Mouse (Mus musculus) hindbrain, embryonic 12.5 days (tissue): ENCODE measurements around the gene Krt42. TPM values are rescaled to one million over a fixed set of nuclear protein-coding genes. Genes with fewer than 3 reads are reported as not detected.
"Not testable (repeated sequence)": the region's sequence is repeated elsewhere in the genome, so short reads cannot be mapped to it uniquely, and the experiment has no call there.

ENCODE experiments used
- ATAC-seq: fragments of 200-750 bp; cut with Nextera tagmentation; 2 replicates; pipeline ENCODE4 v1.8.0; 2017; ENCODE audit warnings: moderate TSS enrichment; ENCODE audit not compliant: low FRiP score
- H3K27ac ChIP-seq: fragments of 300-500 bp; sonication (generic); 2 replicates; pipeline ENCODE4 v1.5.1; 2016; ENCODE audit warnings: mild to moderate bottlenecking
- H3K27me3 ChIP-seq: fragments of 300-500 bp; sonication (generic); 2 replicates; pipeline ENCODE4 v1.6.1; 2016; ENCODE audit warnings: mild to moderate bottlenecking
- H3K36me3 ChIP-seq: fragments of 300-500 bp; sonication (generic); 2 replicates; pipeline ENCODE4 v1.6.1; 2016; ENCODE audit warnings: mild to moderate bottlenecking
- H3K4me1 ChIP-seq: fragments of 300-500 bp; sonication (generic); 2 replicates; pipeline ENCODE4 v1.6.1; 2016
- H3K4me2 ChIP-seq: fragments of 300-500 bp; sonication (generic); replicated peaks from 2 replicates; pipeline ENCODE4 v1.6.1; 2016; ENCODE audit warnings: mild to moderate bottlenecking
- H3K4me3 ChIP-seq: fragments of 300-500 bp; sonication (generic); 2 replicates; pipeline ENCODE4 v1.5.1; 2016; ENCODE audit warnings: mild to moderate bottlenecking
- H3K9ac ChIP-seq: fragments of 300-500 bp; sonication (generic); 2 replicates; pipeline ENCODE4 v1.6.1; 2016; ENCODE audit warnings: mild to moderate bottlenecking, moderate library complexity
- H3K9me3 ChIP-seq: fragments of 300-500 bp; sonication (generic); replicated peaks from 2 replicates; pipeline ENCODE4 v1.6.1; 2016; ENCODE audit warnings: mild to moderate bottlenecking
- WGBS: fragments of 180-500 bp; shearing (Covaris S2); methylation state at CpG from one replicate; pipeline ENCODE4 v1.1.7; 2016; 5-methylcytosine and 5-hydroxymethylcytosine counted together
- polyA plus RNA-seq: library from polyadenylated mRNA; unstranded; fragments of >200 nt; fragmentation: Nextera tagmentation; extraction: Ambion mirVana; gene quantifications from 2 replicates; pipeline ENCODE4 v1.2.1, GENCODE M21; 2016

The Krt42 gene
- polyA plus RNA-seq, 1 experiment from 2014 or later, result not detected

GRCm38 (mm10) chr11:100248852-100249465 is 20.7 kb downstream of the Krt42 start, which contains the start of gene Krt16:
Gene Krt16, minus strand, starts transcription at chr11:100248902.
- no peaks in the 10 kb centered on the region; the same call in 1 of the 2 replicates for H3K9me3 ChIP-seq
- WGBS, result 84% methylated on average over 7 of the region's 7 CpGs
- H3K27ac ChIP-seq, result no peak within 1 kb of the TSS
- ATAC-seq, result no peak
- H3K36me3 ChIP-seq, result no peaks in the 10 kb centered on the region
- no peak within 1 kb of the TSS for H3K9ac ChIP-seq
- no peak within 1 kb of the TSS for H3K4me3 ChIP-seq
- H3K27me3 ChIP-seq, result no peaks in the 10 kb centered on the region
- no peaks in the 10 kb centered on the region for H3K4me1 ChIP-seq
- H3K4me2 ChIP-seq, result no peak within 1 kb of the TSS

- not testable (repeated sequence) for H3K4me2 ChIP-seq, ATAC-seq, H3K4me3 ChIP-seq, H3K27ac ChIP-seq, H3K36me3 ChIP-seq, H3K4me1 ChIP-seq, H3K9me3 ChIP-seq, H3K9ac ChIP-seq, H3K27me3 ChIP-seq
- WGBS, result 75% methylated on average over 7 of the region's 7 CpGs
Observed at GRCm38 (mm10) chr11:100246471-100246870, 23.2 kb downstream of the Krt42 start.

GRCm38 (mm10) chr11:100240272-100240671 is 29.4 kb downstream of the Krt42 start:
- H3K36me3 ChIP-seq, H3K9ac ChIP-seq, ATAC-seq, H3K4me3 ChIP-seq, H3K27me3 ChIP-seq, H3K4me2 ChIP-seq, H3K9me3 ChIP-seq, H3K4me1 ChIP-seq, H3K27ac ChIP-seq: not testable (repeated sequence)
- 88% methylated on average over 4 of the region's 4 CpGs for WGBS

- H3K4me3 ChIP-seq, result no peak overlapping the region
- no peak for ATAC-seq
Observed at GRCm38 (mm10) chr11:100221741-100222140, 47.9 kb downstream of the Krt42 start.

GRCm38 (mm10) chr11:100219304-100219703 is 50.4 kb downstream of the Krt42 start:
- Histone ChIP-seq H3K27me3 (no peaks in the 10 kb centered on the region), H3K9ac (no peak overlapping the region), H3K27ac (no peak overlapping the region), H3K4me2 (no peak overlapping the region), H3K9me3 (0 out of 2 replicates have a peak, but pooled peaks cover 3% of the 10 kb centered on the region), H3K4me1 (no peaks in the 10 kb centered on the region), H3K4me3 (no peak overlapping the region), H3K36me3 (no peaks in the 10 kb centered on the region)
- 88% methylated on average over 4 of the region's 4 CpGs for WGBS
- no peak for ATAC-seq

More at GRCm38 (mm10) chr11:100221741-100222140, 47.9 kb downstream of the Krt42 start:
- H3K4me2 ChIP-seq, result no peak overlapping the region
- no peak overlapping the region for H3K27ac ChIP-seq
- no peaks in the 10 kb centered on the region for H3K27me3 ChIP-seq
- 64% methylated on average over 8 of the region's 8 CpGs for WGBS
- H3K36me3 ChIP-seq, result no peaks in the 10 kb centered on the region
- H3K4me1 ChIP-seq, result no peaks in the 10 kb centered on the region
- H3K9ac ChIP-seq, result no peak overlapping the region
- H3K9me3 ChIP-seq, result peaks cover 9% of the 10 kb centered on the region; the same call in 1 of the 2 replicates

Other genes starting within 250 kb of the Krt42 start
- gene Krt33b, start 240.0 kb downstream of the Krt42 start, polyA plus RNA-seq, result 0.14 TPM in 1 of 2 replicates, not detected in the other
- gene Krt34, start 228.3 kb downstream of the Krt42 start, polyA plus RNA-seq, result not detected in 2 replicates
- not detected in 2 replicates for gene Krt31, start 219.3 kb downstream of the Krt42 start, polyA plus RNA-seq
- gene Krt32, start 181.6 kb downstream of the Krt42 start, polyA plus RNA-seq, result not detected in 2 replicates
- not detected in 2 replicates for gene Krt35, start 173.6 kb downstream of the Krt42 start, polyA plus RNA-seq
- gene Krt36, start 164.2 kb downstream of the Krt42 start, polyA plus RNA-seq, result not detected in 2 replicates
- not detected in 2 replicates for gene Krt13, start 148.3 kb downstream of the Krt42 start, polyA plus RNA-seq
- 10.5 and 17.3 TPM in 2 replicates for gene Krt15, start 133.9 kb downstream of the Krt42 start, polyA plus RNA-seq
- gene Krt19, start 121.2 kb downstream of the Krt42 start, polyA plus RNA-seq, result 4.5 and 6.7 TPM in 2 replicates
- 0.08 TPM in 1 of 2 replicates, not detected in the other for gene Krt9, start 76.6 kb downstream of the Krt42 start, polyA plus RNA-seq
- gene Krt14, start 62.3 kb downstream of the Krt42 start, polyA plus RNA-seq, result 10.2 and 12.3 TPM in 2 replicates
- gene Krt16, start 21.0 kb downstream of the Krt42 start, polyA plus RNA-seq, result not detected in 2 replicates
- gene Krt17, start 8.8 kb downstream of the Krt42 start, polyA plus RNA-seq, result 3.1 and 3.2 TPM in 2 replicates
- gene Eif1, start 50.0 kb upstream of the Krt42 start, polyA plus RNA-seq, result 1,343 and 1,447 TPM in 2 replicates
- gene Gast, start 64.5 kb upstream of the Krt42 start, polyA plus RNA-seq, result 0.89 TPM in 1 of 2 replicates, not detected in the other
- gene Hap1, start 86.3 kb upstream of the Krt42 start, polyA plus RNA-seq, result 53.7 and 58.0 TPM in 2 replicates
- gene Jup, start 127.9 kb upstream of the Krt42 start, polyA plus RNA-seq, result 64.0 and 64.6 TPM in 2 replicates
- 34.3 and 35.9 TPM in 2 replicates for gene P3h4, start 145.0 kb upstream of the Krt42 start, polyA plus RNA-seq
- gene Fkbp10, start 145.8 kb upstream of the Krt42 start, polyA plus RNA-seq, result 72.5 and 75.6 TPM in 2 replicates
- gene Nt5c3b, start 171.9 kb upstream of the Krt42 start, polyA plus RNA-seq, result 101 and 112 TPM in 2 replicates
- 0.68 and 0.94 TPM in 2 replicates for gene Klhl10, start 172.0 kb upstream of the Krt42 start, polyA plus RNA-seq
- 13.7 and 14.8 TPM in 2 replicates for gene Klhl11, start 202.9 kb upstream of the Krt42 start, polyA plus RNA-seq